Mouse (Mus musculus) heart, embryonic 11.5 days (tissue): ENCODE results near the gene Fuca1. TPM values are rescaled to one million over a fixed set of nuclear protein-coding genes. Genes with fewer than 3 reads are reported as not detected.

Experiments
- ATAC-seq: fragments of 200-750 bp; cut with Nextera tagmentation; replicated peaks from 2 replicates; pipeline ENCODE4 v1.8.0; 2017; ENCODE audit warnings: moderate library complexity; ENCODE audit not compliant: insufficient number of reproducible peaks, low FRiP score, low TSS enrichment
- H3K27ac ChIP-seq: fragments of 300-500 bp; sonication (generic); 2 replicates; pipeline ENCODE4 v1.5.1; 2014; ENCODE audit warnings: mild to moderate bottlenecking, low read depth, low read length
- H3K27me3 ChIP-seq: fragments of 300-500 bp; sonication (generic); 2 replicates; pipeline ENCODE4 v1.6.1; 2014; ENCODE audit warnings: mild to moderate bottlenecking, low read length, mixed read lengths; ENCODE audit not compliant: control insufficient read depth, insufficient read depth
- H3K36me3 ChIP-seq: fragments of 300-500 bp; sonication (generic); 2 replicates; pipeline ENCODE4 v1.6.1; 2014; ENCODE audit warnings: mild to moderate bottlenecking, low read length, moderate library complexity, mixed read lengths; ENCODE audit not compliant: control insufficient read depth, insufficient read depth
- H3K4me1 ChIP-seq: fragments of 300-500 bp; sonication (generic); 2 replicates; pipeline ENCODE4 v1.6.1; 2014; ENCODE audit warnings: low read length; ENCODE audit not compliant: control insufficient read depth, insufficient read depth
- H3K4me2 ChIP-seq: fragments of 300-500 bp; sonication (generic); 2 replicates; pipeline ENCODE4 v1.6.1; 2014; ENCODE audit warnings: mild to moderate bottlenecking, moderate library complexity
- H3K4me3 ChIP-seq: fragments of 300-500 bp; sonication (generic); 2 replicates; pipeline ENCODE4 v1.5.1; 2014; ENCODE audit warnings: low read depth, low read length
- H3K9ac ChIP-seq: fragments of 300-500 bp; sonication (generic); 2 replicates; pipeline ENCODE4 v1.6.1; 2014; ENCODE audit warnings: mild to moderate bottlenecking, low read depth, low read length, moderate library complexity
- H3K9me3 ChIP-seq: fragments of 300-500 bp; sonication (generic); replicated peaks from 2 replicates; pipeline ENCODE4 v1.6.1; 2016; ENCODE audit warnings: low read length; ENCODE audit not compliant: control insufficient read depth
- WGBS: fragments of 180-500 bp; shearing (Covaris S2); extraction: QIAGEN DNeasy Blood & Tissue Kit; methylation state at CpG from one replicate; pipeline ENCODE4 v1.1.7; 2014; ENCODE audit not compliant: insufficient replicate concordance; 5-methylcytosine and 5-hydroxymethylcytosine counted together
- polyA plus RNA-seq: library from polyadenylated mRNA; unstranded; fragments of >200 nt; fragmentation: Nextera tagmentation; extraction: Ambion mirVana; gene quantifications from 2 replicates; pipeline ENCODE4 v1.2.1, GENCODE M21; 2014

The Fuca1 gene
- polyA plus RNA-seq, 1 experiment from 2014 or later = 42.4 TPM

DNA sequence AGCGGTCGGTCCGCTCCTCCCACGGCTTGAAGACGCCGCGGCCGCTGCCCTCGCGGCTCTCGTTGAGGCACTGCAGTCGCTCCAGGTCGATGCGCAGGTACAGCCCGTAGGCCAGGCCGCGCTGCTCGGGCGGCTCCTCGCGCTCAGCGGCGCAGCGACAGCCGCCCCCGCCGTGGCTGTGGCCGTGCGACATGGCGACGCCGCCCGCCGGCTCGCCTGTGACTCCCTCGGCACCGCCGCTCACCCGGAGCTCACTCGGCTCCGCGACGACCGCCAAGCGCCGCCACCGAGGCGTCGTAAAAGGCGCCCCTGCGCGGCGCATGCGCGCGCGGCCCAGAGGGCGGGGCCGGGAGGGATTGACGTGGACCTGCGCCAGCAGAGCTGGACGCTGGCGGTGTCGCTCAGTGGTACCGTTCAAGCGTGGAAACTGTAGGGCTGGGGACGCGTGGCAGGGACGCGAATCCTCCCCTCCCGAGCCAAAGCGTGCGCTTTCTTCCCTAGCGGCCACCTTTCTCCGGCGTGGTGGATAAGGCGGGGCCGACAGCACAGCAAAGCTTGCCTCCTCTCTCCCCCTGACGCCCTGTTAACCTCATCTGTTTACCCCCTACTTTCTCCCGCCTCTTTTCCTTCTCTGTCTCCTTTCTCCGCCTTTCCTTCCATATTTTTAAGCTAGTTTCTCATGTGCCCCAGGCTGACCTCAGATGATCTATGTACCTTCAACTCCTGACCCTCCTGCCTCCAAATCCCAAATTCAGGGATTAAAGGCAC, 66.6 kb downstream of the Fuca1 start, which contains the start of gene Pithd1:
Gene Pithd1 (minus strand): TSS at position 322 of the 768 bp plus-strand sequence.
- Histone ChIP-seq H3K4me1 (peaks cover 12% of the 10 kb centered on the region), H3K27ac (peak within 1 kb of the TSS; percentile 85), H3K9me3 (no peaks in the 10 kb centered on the region), H3K27me3 (no peaks in the 10 kb centered on the region), H3K4me2 (peak within 1 kb of the TSS; percentile 93), H3K4me3 (peak within 1 kb of the TSS; percentile 85), H3K9ac (peak within 1 kb of the TSS; percentile 94), H3K36me3 (peaks cover 6% of the 10 kb centered on the region)
- ATAC-seq = peak; percentile 84
- WGBS = 0% methylated on average over 75 of the region's 81 CpGs

GRCm38 (mm10) chr4:135987714-135988113, 67.2 kb downstream of the Fuca1 start:
- no peaks in the 10 kb centered on the region for H3K9me3 ChIP-seq
- peak overlapping the region; percentile 85 for H3K4me3 ChIP-seq
- 72% methylated on average over 9 of the region's 9 CpGs for WGBS
- H3K4me1 ChIP-seq = peaks cover 12% of the 10 kb centered on the region
- peak overlapping the region; percentile 94 for H3K9ac ChIP-seq
- peak overlapping the region; percentile 85; the same call in 1 of the 2 replicates for H3K27ac ChIP-seq
- H3K4me2 ChIP-seq = peak overlapping the region; percentile 93
- no peaks in the 10 kb centered on the region for H3K27me3 ChIP-seq
- peaks cover 6% of the 10 kb centered on the region for H3K36me3 ChIP-seq
- no peak for ATAC-seq

Other genes starting within 250 kb of the Fuca1 start
- 0.17 and 0.20 TPM in 2 replicates for gene Ifnlr1, start 234.4 kb upstream of the Fuca1 start, polyA plus RNA-seq
- gene Il22ra1, start 192.6 kb upstream of the Fuca1 start, polyA plus RNA-seq = not detected in 2 replicates
- not detected in 2 replicates for gene Myom3, start 161.0 kb upstream of the Fuca1 start, polyA plus RNA-seq
- gene Srsf10, start 65.0 kb upstream of the Fuca1 start, polyA plus RNA-seq = 191 and 202 TPM in 2 replicates
- 138 and 144 TPM in 2 replicates for gene Pnrc2, start 46.9 kb upstream of the Fuca1 start, polyA plus RNA-seq
- 0.25 and 0.73 TPM in 2 replicates for gene Cnr2, start 25.3 kb upstream of the Fuca1 start, polyA plus RNA-seq
- gene Hmgcl, start 25.7 kb downstream of the Fuca1 start, polyA plus RNA-seq = 75.9 and 84.0 TPM in 2 replicates
- 30.2 and 31.8 TPM in 2 replicates for gene Gale, start 43.0 kb downstream of the Fuca1 start, polyA plus RNA-seq
- gene Lypla2, start 51.9 kb downstream of the Fuca1 start, polyA plus RNA-seq = 68.6 and 71.5 TPM in 2 replicates
- 46.0 and 51.9 TPM in 2 replicates for gene Pithd1, start 66.5 kb downstream of the Fuca1 start, polyA plus RNA-seq
- 34.8 and 39.8 TPM in 2 replicates for gene Eloa, start 101.0 kb downstream of the Fuca1 start, polyA plus RNA-seq
- gene Rpl11, start 132.7 kb downstream of the Fuca1 start, polyA plus RNA-seq = 287 and 345 TPM in 2 replicates
- gene Id3, start 222.8 kb downstream of the Fuca1 start, polyA plus RNA-seq = 411 and 415 TPM in 2 replicates